Mouse (Mus musculus): ENCODE measurements around the gene Ccdc93.

The Ccdc93 gene

GRCm38 (mm10) chr1:121430938-121431928 lies at the start of gene Ccdc93:
Ccdc93 (plus strand) TSS chr1:121431049.
- DNase-seq (ENCODE audit: low spot score in 2 of 2), result peak; percentile 98 to 99

GRCm38 (mm10) chr1:121381562-121381961 lies 49.3 kb upstream of the Ccdc93 start:
- no peak for DNase-seq (ENCODE audit: low spot score in 2 of 2)

- DNase-seq (ENCODE audit: low spot score in 2 of 2), result no peak
Observed at GRCm38 (mm10) chr1:121388312-121388711, 42.5 kb upstream of the Ccdc93 start.

GRCm38 (mm10) chr1:121388732-121389131 lies 42.1 kb upstream of the Ccdc93 start:
- DNase-seq (ENCODE audit: low spot score in 2 of 2), result no peak

- DNase-seq (ENCODE audit: low spot score in 2 of 2), result no peak
Observed at GRCm38 (mm10) chr1:121389574-121389973, 41.3 kb upstream of the Ccdc93 start.

- DNase-seq (ENCODE audit: low spot score in 2 of 2), result no peak
Observed at GRCm38 (mm10) chr1:121390003-121390402, 40.8 kb upstream of the Ccdc93 start.

- DNase-seq (ENCODE audit: low spot score in 2 of 2), result no peak
Observed at GRCm38 (mm10) chr1:121390421-121390820, 40.4 kb upstream of the Ccdc93 start.

- no peak for DNase-seq (ENCODE audit: low spot score in 2 of 2)
Observed at GRCm38 (mm10) chr1:121390855-121391254, 40.0 kb upstream of the Ccdc93 start.

GRCm38 (mm10) chr1:121393117-121393516 lies 37.7 kb upstream of the Ccdc93 start:
- DNase-seq (ENCODE audit: low spot score in 2 of 2), result no peak

GRCm38 (mm10) chr1:121394764-121395163 lies 36.1 kb upstream of the Ccdc93 start:
- no peak for DNase-seq (ENCODE audit: low spot score in 2 of 2)

- DNase-seq (ENCODE audit: low spot score in 2 of 2), result no peak
Observed at GRCm38 (mm10) chr1:121396501-121396900, 34.3 kb upstream of the Ccdc93 start.

GRCm38 (mm10) chr1:121398231-121398630 lies 32.6 kb upstream of the Ccdc93 start:
- no peak for DNase-seq (ENCODE audit: low spot score in 2 of 2)

- DNase-seq (ENCODE audit: low spot score in 2 of 2), result no peak
Observed at GRCm38 (mm10) chr1:121398986-121399881, 31.6 kb upstream of the Ccdc93 start.

- peak; percentile 37 to 40 for DNase-seq (ENCODE audit: low spot score in 2 of 2)
Observed at GRCm38 (mm10) chr1:121400243-121400642, 30.6 kb upstream of the Ccdc93 start.

GRCm38 (mm10) chr1:121419084-121419483 lies 11.8 kb upstream of the Ccdc93 start:
- peak; percentile 50 to 60 for DNase-seq (ENCODE audit: low spot score in 2 of 2)

GRCm38 (mm10) chr1:121419569-121420265 lies 11.1 kb upstream of the Ccdc93 start:
- no peak for DNase-seq (ENCODE audit: low spot score in 2 of 2)

GRCm38 (mm10) chr1:121430183-121430937 lies 489 bp upstream of the Ccdc93 start:
- DNase-seq (ENCODE audit: low spot score in 2 of 2), result no peak

GRCm38 (mm10) chr1:121435981-121436380 lies 5.1 kb downstream of the Ccdc93 start:
- DNase-seq (ENCODE audit: low spot score in 2 of 2), result peak; percentile 23 to 25

GRCm38 (mm10) chr1:121440535-121441381 lies 9.9 kb downstream of the Ccdc93 start:
- DNase-seq (ENCODE audit: low spot score in 2 of 2), result peak; percentile 81 to 83

- no peak for DNase-seq (ENCODE audit: low spot score in 2 of 2)
Observed at GRCm38 (mm10) chr1:121444147-121444546, 13.3 kb downstream of the Ccdc93 start.
